Mouse (Mus musculus) ES-E14 (cell line): ENCODE measurements around the gene Msx1. TPM values are rescaled to one million over a fixed set of nuclear protein-coding genes. Genes with fewer than 3 reads are reported as not detected.

Experiments used
- DNase-seq: peaks from one replicate; pipeline ENCODE4 v3.0.0-alpha.2; 2013; ENCODE audit warnings: low read depth, low spot score
- H3K27ac ChIP-seq: 2 replicates; pipeline ENCODE4 v1.5.1; 2012; ENCODE audit warnings: low read depth, mild to moderate bottlenecking, low read length, moderate library complexity, mixed read lengths; ENCODE audit not compliant: poor library complexity, insufficient read depth, severe bottlenecking
- H3K36me3 ChIP-seq: 2 replicates; pipeline ENCODE4 v1.6.1; 2012; ENCODE audit warnings: mild to moderate bottlenecking, low read length, moderate library complexity, mixed read lengths; ENCODE audit not compliant: control insufficient read depth, poor library complexity, insufficient read depth, severe bottlenecking
- H3K4me1 ChIP-seq, 2 experiments: fragments of 150-350 bp in 1 of 2; sonication (generic) in 1 of 2; 2 replicates each; pipeline ENCODE4 v1.6.1; 2012; ENCODE audit warnings: low read length in 2 of 2, mild to moderate bottlenecking in 1 of 2, mixed read lengths in 1 of 2; ENCODE audit not compliant: control insufficient read depth in 2 of 2, insufficient read depth in 2 of 2, poor library complexity in 1 of 2
- H3K4me3 ChIP-seq, 2 experiments: fragments of 150-350 bp in 1 of 2; sonication (generic) in 1 of 2; 2 replicates each; pipeline ENCODE4 v1.5.1; 2012; ENCODE audit warnings: low read length in 2 of 2, low read depth in 1 of 2, mild to moderate bottlenecking in 1 of 2, mixed read lengths in 1 of 2; ENCODE audit not compliant: insufficient read depth in 1 of 2, poor library complexity in 1 of 2, severe bottlenecking in 1 of 2
- H3K9ac ChIP-seq: 2 replicates; pipeline ENCODE4 v1.6.1; 2012; ENCODE audit warnings: low read depth, mild to moderate bottlenecking, low read length, mixed read lengths; ENCODE audit not compliant: poor library complexity, insufficient read depth, severe bottlenecking
- H3K9me3 ChIP-seq: fragments of 150-350 bp; sonication (generic); 2 replicates; pipeline ENCODE4 v1.6.1; 2012; ENCODE audit warnings: low read depth, mild to moderate bottlenecking, low read length; ENCODE audit not compliant: control insufficient read depth, insufficient read depth
- CHD2 ChIP-seq: IDR thresholded peaks from 2 replicates; pipeline ENCODE4 v1.6.1; 2014; ENCODE audit warnings: mild to moderate bottlenecking, low read depth, low read length, inconsistent platforms
- HCFC1 ChIP-seq: IDR thresholded peaks from 2 replicates; pipeline ENCODE4 v1.6.1; 2012; ENCODE audit warnings: low read length, inconsistent platforms, borderline replicate concordance; ENCODE audit not compliant: insufficient read depth
- MAFK ChIP-seq: IDR thresholded peaks from 2 replicates; pipeline ENCODE4 v1.6.1; 2014; ENCODE audit warnings: mild to moderate bottlenecking, low read depth, low read length, inconsistent platforms; ENCODE audit not compliant: insufficient read depth
- ZC3H11A ChIP-seq: IDR thresholded peaks from 2 replicates; pipeline ENCODE4 v1.6.1; 2012; ENCODE audit warnings: low read depth, mild to moderate bottlenecking, inconsistent platforms, low read length, borderline replicate concordance
- ZNF384 ChIP-seq: IDR thresholded peaks from 2 replicates; pipeline ENCODE4 v1.6.1; 2012; ENCODE audit warnings: low read depth, low read length, inconsistent platforms
- in situ Hi-C, 2 experiments: fragments of 600-800 bp; cut with MboI; formaldehyde crosslinking; loops; one replicate each; pipeline ENCODE4 v1.15.1; 2025; ENCODE audit warnings: low sequenced_read_pairs in 2 of 2, inconsistent platforms in 1 of 2; ENCODE audit not compliant: unreplicated experiment in 2 of 2
- total RNA-seq: library from RNA; depleted of rRNA; stranded (reverse); fragments of 300-350 nt; gene quantifications from 2 replicates; pipeline ENCODE4 v1.2.3, GENCODE M21; 2012

The Msx1 gene
- total RNA-seq, 1 experiment = 2.1 TPM

DNA sequence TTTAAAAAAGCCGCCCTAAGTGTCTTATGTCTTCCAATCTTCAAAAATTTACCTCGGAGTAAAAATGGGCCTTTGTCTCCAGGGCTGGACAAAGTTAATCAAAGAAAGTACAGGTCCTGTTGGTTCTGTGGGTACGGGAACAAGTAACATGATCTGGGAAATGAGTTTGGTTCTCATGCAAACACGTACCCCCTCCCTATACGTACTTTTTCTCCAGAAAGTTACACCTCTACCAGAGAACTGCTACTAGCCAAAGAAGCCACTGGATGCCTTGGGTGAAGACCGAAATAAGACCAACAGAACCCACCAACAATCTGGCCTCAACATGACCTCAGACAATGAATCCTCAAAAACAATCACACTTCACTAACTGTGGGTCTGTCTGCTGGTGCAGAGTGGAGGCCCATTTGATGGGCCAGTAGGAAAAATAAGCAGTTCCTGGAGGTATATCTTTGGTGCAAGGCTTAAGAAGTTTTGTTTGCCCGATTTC is 773 bp upstream of the Msx1 start:
- Histone ChIP-seq H3K4me1 (peaks cover 0 to 10% of the 10 kb centered on the region in 2 experiments; a peak in 2 of 4 replicates), H3K27ac (no peak overlapping the region), H3K9ac (no peak overlapping the region), H3K4me3 (no peak overlapping the region), H3K9me3 (no peaks in the 10 kb centered on the region), H3K36me3 (no peaks in the 10 kb centered on the region)
- no peak for DNase-seq
- TF ChIP-seq ZNF384 = no peak
- no peak for TF ChIP-seq MAFK
- no peak for TF ChIP-seq HCFC1
- TF ChIP-seq ZC3H11A = no peak
- in situ Hi-C loops = loop anchor here in 1 of 2 experiments (10.0 kb wide), 1 partner anchor 580 kb away; the partner anchor contains the start of gene Crmp1

GRCm38 (mm10) chr5:37823721-37824460 is 492 bp downstream of the Msx1 start:
- in situ Hi-C loops = loop anchor here in 1 of 2 experiments (10.0 kb wide), 1 partner anchor 579 kb away; the partner anchor contains the start of gene Crmp1

DNA sequence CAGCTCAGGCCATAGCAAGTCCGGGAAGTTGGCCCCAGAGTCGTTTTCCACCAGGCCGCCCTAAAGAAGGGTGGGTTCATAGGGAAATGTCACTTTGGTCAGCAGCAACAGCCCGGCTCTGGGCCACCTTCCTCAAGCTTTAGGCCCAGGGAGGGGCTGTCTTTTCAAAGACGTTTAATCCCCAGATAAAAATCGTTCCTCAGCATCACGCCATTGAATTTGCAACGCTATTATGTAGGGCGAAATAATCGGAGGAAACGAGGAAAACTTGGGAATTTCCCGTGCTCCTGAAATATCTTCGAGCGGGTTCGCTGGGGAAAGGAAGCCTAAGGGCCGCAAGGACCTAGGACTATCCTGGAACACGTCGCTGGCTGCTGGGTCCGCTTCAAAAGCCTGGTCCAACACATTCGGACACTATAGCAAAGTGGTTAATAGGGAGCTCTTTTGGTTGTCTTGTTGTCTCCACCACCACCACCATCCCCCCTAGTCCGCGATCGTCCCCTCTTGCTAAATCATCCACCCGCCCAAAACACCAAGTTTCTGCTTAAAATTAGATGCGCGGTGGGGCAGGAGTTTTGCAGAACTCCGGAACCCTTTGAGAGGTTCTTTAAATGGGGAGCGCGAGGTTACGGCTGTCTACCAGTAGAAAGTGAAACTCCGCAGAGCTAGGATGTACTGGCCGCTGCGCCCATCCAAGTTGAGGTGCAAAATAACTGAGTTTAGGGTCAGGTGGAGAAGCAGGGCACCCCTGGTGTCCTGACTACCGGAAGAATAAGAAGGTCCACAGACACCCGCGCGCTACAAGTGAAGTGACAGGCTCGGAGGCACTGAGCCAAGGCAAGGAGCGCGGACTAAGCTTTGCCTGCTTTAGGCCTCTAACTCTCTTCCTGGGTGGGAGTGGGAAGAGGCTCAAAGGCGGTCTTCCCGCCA is 1.3 kb downstream of the Msx1 start:
- H3K9ac ChIP-seq = peak overlapping the region; percentile 11; the same call in 1 of the 2 replicates
- H3K36me3 ChIP-seq = no peaks in the 10 kb centered on the region
- H3K9me3 ChIP-seq = no peaks in the 10 kb centered on the region
- in situ Hi-C loops = loop anchor here in 1 of 2 experiments (10.0 kb wide), 1 partner anchor 578 kb away; the partner anchor contains the start of gene Crmp1
- H3K4me1 ChIP-seq = peaks cover 0 to 5% of the 10 kb centered on the region in 2 experiments; a peak in 2 of 4 replicates
- TF ChIP-seq ZNF384 = no peak
- TF ChIP-seq ZC3H11A = no peak
- no peak for TF ChIP-seq HCFC1
- no peak for TF ChIP-seq MAFK
- TF ChIP-seq CHD2 = no peak
- no peak for DNase-seq
- H3K27ac ChIP-seq = no peak overlapping the region
- peak overlapping the region; percentile 61 to 67; a peak in 3 of 4 replicates for H3K4me3 ChIP-seq

More at GRCm38 (mm10) chr5:37823721-37824460, 492 bp downstream of the Msx1 start:
- H3K27ac ChIP-seq = no peak overlapping the region
- no peaks in the 10 kb centered on the region for H3K9me3 ChIP-seq
- peak overlapping the region; percentile 52 for H3K9ac ChIP-seq
- TF ChIP-seq CHD2 (no peak), ZC3H11A (no peak), HCFC1 (no peak), MAFK (no peak), ZNF384 (no peak)
- peaks cover 0 to 6% of the 10 kb centered on the region in 2 experiments; a peak in 2 of 4 replicates for H3K4me1 ChIP-seq
- no peak for DNase-seq
- H3K4me3 ChIP-seq = peak overlapping the region; percentile 61 to 67
- no peaks in the 10 kb centered on the region for H3K36me3 ChIP-seq

- Histone ChIP-seq H3K4me1 (peaks cover 0 to 4% of the 10 kb centered on the region in 2 experiments; a peak in 2 of 4 replicates), H3K27ac (no peak overlapping the region), H3K4me3 (no peak overlapping the region), H3K36me3 (no peaks in the 10 kb centered on the region), H3K9ac (no peak overlapping the region), H3K9me3 (no peaks in the 10 kb centered on the region)
- in situ Hi-C loops = loop anchor here in 1 of 2 experiments (10.0 kb wide), 1 partner anchor 577 kb away; the partner anchor contains the start of gene Crmp1
- no peak for DNase-seq
- TF ChIP-seq ZC3H11A (no peak), CHD2 (no peak), HCFC1 (no peak), MAFK (no peak), ZNF384 (no peak)
Measured at GRCm38 (mm10) chr5:37822116-37822707, 2.2 kb downstream of the Msx1 start.
